Mouse (Mus musculus): ENCODE measurements at regions not wholly inside any gene's neighbourhood (a gene's known extent, or its start where the extent isn't known, plus 50 kb on each side); places are given as distances from the start of the nearest gene placed in this dataset.

DNA sequence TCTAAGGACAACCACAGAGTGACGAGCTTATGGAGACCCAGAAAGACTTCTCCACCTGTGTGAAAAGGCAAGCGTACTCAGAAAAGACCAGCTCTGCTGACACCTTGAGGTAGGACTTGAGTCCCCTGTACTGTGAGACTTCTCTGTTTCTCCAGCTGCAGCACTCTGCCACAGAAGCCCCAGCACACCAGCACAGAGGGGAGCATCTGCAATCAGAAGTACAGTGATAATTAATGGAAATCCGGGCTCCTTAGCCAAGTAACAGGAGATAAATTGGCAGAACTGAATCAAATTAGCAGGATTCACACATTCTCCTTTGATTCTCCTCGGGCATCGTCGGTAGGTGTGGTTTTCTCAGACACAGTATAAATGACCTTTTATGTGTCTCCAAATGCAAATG is 137.3 kb upstream of the Tmem72 start:
- Histone ChIP-seq H3K4me1 (peaks cover 6% of the 10 kb centered on the region; the same call in 1 of the 2 replicates), H3K9me3 (replicated peaks) (no peaks in the 10 kb centered on the region), H3K27ac (no peak overlapping the region), H3K27me3 (ENCODE audit: low read depth, poor library complexity, severe bottlenecking) (no peaks in the 10 kb centered on the region), H3K36me3 (no peaks in the 10 kb centered on the region), H3K4me3 (no peak overlapping the region)
- 69% methylated on average over 6 of the region's 6 CpGs for WGBS
- DNase-seq (ENCODE audit: low spot score) = no peak

DNA sequence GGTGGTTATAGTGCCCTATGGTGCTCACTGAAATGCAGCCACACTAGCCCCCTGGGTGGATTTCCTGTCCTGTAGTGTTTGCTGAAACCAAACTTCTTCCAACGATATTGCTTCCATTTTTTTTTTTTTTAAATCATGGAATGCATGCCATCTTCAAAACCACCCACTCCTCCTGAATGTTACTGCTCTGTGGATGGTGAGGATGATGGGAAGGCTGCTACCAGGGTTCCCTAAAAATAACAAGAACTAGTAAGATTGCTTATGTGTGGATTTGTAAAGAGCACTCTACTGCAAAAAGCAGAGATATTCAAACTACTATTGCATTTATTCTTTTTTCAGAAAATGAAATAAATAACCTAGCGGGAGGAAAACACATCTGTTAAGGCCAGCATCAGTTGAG is 139.4 kb upstream of the Tmem72 start:
- Histone ChIP-seq H3K27ac (no peak overlapping the region), H3K9me3 (replicated peaks) (no peaks in the 10 kb centered on the region), H3K4me3 (no peak overlapping the region), H3K4me1 (peaks cover 6% of the 10 kb centered on the region; the same call in 1 of the 2 replicates), H3K36me3 (no peaks in the 10 kb centered on the region), H3K27me3 (ENCODE audit: low read depth, poor library complexity, severe bottlenecking) (no peaks in the 10 kb centered on the region)
- no peak for DNase-seq (ENCODE audit: low spot score)
- WGBS = 90% methylated on average over 2 of the region's 2 CpGs

DNA sequence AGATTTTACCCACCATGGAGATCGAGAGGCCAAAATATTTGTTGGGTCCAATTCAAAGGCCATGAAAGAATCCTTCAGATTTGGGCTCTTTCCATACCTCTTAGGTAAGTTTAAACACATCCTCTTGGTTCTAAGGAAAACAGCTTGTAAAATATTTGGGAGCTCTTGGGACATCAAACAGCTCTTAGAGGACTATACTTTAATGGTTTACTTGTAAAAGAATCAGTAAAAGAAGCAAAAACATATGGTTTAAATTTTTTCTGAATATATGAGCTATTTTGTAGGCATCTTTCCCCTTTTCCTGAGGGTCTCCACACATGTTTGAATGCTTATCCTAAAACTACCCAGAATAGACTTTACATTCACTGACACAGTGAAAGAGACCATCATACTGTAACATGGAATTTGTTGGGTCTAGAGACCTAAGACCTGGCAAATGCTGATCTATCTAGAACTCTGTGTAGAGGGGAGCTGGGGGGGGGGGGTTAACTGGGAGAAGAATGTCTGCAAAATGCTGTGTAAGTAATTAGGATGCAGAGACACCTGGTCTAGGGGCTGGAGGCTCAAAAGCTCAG is 140.3 kb upstream of the Tmem72 start:
- WGBS = 91% methylated on average over 1 of the region's 1 CpGs
- no peak for DNase-seq (ENCODE audit: low spot score)
- H3K9me3 ChIP-seq (replicated peaks) = no peaks in the 10 kb centered on the region
- H3K27me3 ChIP-seq (ENCODE audit: low read depth, poor library complexity, severe bottlenecking) = no peaks in the 10 kb centered on the region
- H3K4me3 ChIP-seq = no peak overlapping the region
- peaks cover 6% of the 10 kb centered on the region; the same call in 1 of the 2 replicates for H3K4me1 ChIP-seq
- no peaks in the 10 kb centered on the region for H3K36me3 ChIP-seq
- H3K27ac ChIP-seq = no peak overlapping the region

DNA sequence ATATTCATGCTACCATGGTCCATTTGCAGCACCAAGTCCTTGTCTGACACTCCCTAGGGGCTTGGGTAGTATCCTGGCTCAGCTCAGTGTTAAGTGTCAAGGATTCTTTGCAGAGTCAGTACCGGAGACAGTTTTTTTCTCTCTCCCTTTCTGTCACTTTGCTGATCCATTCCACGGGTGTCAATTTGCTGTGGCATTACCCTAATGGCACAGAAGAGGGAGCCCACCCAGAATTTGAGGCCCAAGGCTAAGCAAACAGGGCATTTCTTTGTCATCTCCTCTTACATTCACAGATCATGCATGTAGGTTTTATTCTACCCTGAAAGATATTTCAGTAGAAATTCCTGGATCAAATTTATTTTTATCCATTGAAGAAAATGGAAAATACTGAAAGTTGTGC is 146.4 kb upstream of the Tmem72 start:
- Histone ChIP-seq H3K36me3 (no peaks in the 10 kb centered on the region), H3K4me1 (no peaks in the 10 kb centered on the region), H3K9me3 (replicated peaks) (no peaks in the 10 kb centered on the region), H3K27ac (no peak overlapping the region), H3K4me3 (no peak overlapping the region), H3K27me3 (ENCODE audit: low read depth, poor library complexity, severe bottlenecking) (no peaks in the 10 kb centered on the region)
- WGBS = 45% methylated on average over 2 of the region's 2 CpGs
- DNase-seq (ENCODE audit: low spot score) = no peak

DNA sequence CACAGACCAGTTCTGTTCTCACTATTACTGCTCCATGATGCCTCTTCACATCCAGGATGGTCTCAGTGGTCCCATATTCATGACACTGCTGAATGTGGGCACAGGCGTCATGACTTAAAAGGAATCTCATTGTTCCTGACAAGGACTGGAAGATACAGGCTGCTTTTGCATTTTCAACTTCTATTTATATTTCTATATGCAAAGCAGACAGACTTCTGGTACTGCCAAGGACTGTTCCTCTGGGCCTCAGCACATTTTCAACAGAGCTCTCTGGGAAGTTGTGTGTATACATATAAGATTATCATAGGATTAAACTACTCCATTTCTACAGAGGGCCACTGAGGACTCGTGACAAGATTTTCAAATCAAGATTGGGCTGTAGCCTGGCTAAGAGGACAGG is 146.9 kb upstream of the Tmem72 start:
- H3K9me3 ChIP-seq (replicated peaks) = no peaks in the 10 kb centered on the region
- DNase-seq (ENCODE audit: low spot score) = no peak
- 94% methylated on average over 2 of the region's 2 CpGs for whole genome bisulfite sequencing
- H3K27me3 ChIP-seq (ENCODE audit: low read depth, poor library complexity, severe bottlenecking) = no peaks in the 10 kb centered on the region
- no peak overlapping the region for H3K4me3 ChIP-seq
- no peaks in the 10 kb centered on the region for H3K4me1 ChIP-seq
- no peaks in the 10 kb centered on the region for H3K36me3 ChIP-seq
- no peak overlapping the region for H3K27ac ChIP-seq

DNA sequence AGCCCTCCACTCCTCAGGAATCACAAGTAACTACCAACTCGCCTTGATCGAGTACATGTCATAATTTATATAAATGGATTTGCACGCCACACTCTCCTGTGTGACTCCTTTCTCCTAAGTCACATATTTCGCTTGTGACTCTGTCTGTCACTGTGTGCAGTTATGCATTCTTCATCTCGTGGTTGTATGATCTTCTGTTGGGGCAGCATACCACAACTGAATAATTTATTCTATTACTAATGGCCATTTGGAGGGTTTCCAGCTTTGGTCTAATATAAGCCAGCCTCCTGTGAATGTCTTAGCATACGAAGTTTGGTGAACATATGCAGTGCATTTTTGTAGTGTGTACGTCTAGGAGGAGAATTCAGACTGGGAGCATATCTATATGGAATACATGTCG is 176.6 kb upstream of the Tmem72 start:
- no peak for DNase-seq (ENCODE audit: low spot score)
- no peak overlapping the region for H3K27ac ChIP-seq
- 90% methylated on average over 8 of the region's 8 CpGs for WGBS
- no peak overlapping the region for H3K4me3 ChIP-seq
- H3K27me3 ChIP-seq (ENCODE audit: low read depth, poor library complexity, severe bottlenecking) = no peaks in the 10 kb centered on the region
- H3K9me3 ChIP-seq (replicated peaks) = no peaks in the 10 kb centered on the region
- no peaks in the 10 kb centered on the region for H3K36me3 ChIP-seq
- peaks cover 5% of the 10 kb centered on the region for H3K4me1 ChIP-seq

DNA sequence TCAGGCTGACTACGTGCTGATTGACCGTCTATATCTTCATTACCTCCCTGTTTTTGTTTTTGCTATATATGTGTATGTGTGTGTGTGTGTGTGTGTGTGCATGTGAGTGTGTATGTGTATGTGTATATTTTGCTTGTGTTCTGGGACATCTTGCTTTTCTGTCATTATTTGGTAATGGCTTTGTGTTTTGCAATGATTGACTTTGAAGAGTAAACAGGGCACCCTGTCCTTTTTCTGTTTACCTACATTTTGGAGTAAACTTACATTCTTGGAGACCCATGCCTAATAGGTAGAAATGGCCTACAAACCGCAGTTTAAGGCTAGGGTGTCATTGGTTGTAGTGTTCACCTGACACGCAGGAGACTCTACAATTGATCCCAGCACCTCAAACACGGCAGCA is 177.5 kb upstream of the Tmem72 start:
- no peaks in the 10 kb centered on the region for H3K9me3 ChIP-seq (replicated peaks)
- WGBS = 93% methylated on average over 5 of the region's 5 CpGs

DNA sequence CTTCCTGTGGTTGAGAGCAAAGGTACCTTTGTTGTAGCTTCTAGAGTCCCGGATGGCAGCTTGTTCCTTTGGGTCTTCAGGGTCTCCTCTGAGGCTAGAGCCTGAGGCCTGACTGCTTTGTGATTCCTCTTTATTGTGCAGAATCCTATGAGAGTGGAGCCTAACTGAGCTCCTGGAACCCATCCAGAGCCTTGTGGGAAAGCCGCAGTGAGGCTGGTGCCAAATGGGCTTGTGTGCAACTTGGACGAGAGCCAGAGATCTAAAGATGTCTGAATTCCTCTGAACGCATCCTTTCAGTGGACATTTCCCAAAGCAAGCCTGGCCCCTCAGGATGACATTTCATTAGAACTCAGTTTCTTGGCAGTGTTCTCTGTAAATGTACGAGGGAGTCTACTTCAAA is 178.4 kb upstream of the Tmem72 start:
- no peak overlapping the region for H3K4me3 ChIP-seq
- no peaks in the 10 kb centered on the region for H3K27me3 ChIP-seq (ENCODE audit: low read depth, poor library complexity, severe bottlenecking)
- H3K36me3 ChIP-seq = no peaks in the 10 kb centered on the region
- H3K9me3 ChIP-seq (replicated peaks) = no peaks in the 10 kb centered on the region
- no peak for DNase-seq (ENCODE audit: low spot score)
- H3K4me1 ChIP-seq = peaks cover 5% of the 10 kb centered on the region
- WGBS = 89% methylated on average over 5 of the region's 5 CpGs
- no peak overlapping the region for H3K27ac ChIP-seq

More for the DNA sequence above, 177.5 kb upstream of the Tmem72 start:
- no peak for DNase-seq (ENCODE audit: low spot score)
- H3K36me3 ChIP-seq = no peaks in the 10 kb centered on the region
- no peak overlapping the region for H3K4me3 ChIP-seq
- H3K27me3 ChIP-seq (ENCODE audit: low read depth, poor library complexity, severe bottlenecking) = no peaks in the 10 kb centered on the region
- peaks cover 5% of the 10 kb centered on the region for H3K4me1 ChIP-seq
- H3K27ac ChIP-seq = no peak overlapping the region

DNA sequence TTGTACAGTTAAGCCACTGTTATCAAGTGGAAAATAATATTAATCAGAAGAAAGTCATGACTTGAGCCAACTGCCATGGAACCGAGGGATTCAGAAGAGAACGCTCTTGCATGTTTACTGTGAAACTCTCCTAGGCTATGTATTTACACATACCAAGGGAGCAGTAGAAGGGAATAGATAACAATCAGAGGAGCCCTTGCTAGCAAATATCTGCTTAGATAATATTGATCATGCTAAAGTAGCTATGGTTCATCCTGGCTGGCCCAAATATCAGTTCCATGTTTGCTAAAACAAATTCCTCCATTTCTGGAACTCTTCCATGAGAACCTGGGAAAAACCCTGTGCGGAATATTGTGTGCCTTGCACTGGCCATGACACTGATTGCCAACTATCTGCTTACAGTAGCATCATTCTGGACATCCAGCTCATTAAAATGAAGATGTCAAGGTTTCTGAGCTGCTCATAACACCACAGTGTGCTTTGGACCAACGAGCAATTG is 179.5 kb upstream of the Tmem72 start:
- 89% methylated on average over 4 of the region's 4 CpGs for WGBS
- H3K4me1 ChIP-seq = peaks cover 5% of the 10 kb centered on the region
- DNase-seq (ENCODE audit: low spot score) = no peak
- H3K36me3 ChIP-seq = no peaks in the 10 kb centered on the region
- no peaks in the 10 kb centered on the region for H3K9me3 ChIP-seq (replicated peaks)
- no peak overlapping the region for H3K27ac ChIP-seq
- no peak overlapping the region for H3K4me3 ChIP-seq
- H3K27me3 ChIP-seq (ENCODE audit: low read depth, poor library complexity, severe bottlenecking) = no peaks in the 10 kb centered on the region

DNA sequence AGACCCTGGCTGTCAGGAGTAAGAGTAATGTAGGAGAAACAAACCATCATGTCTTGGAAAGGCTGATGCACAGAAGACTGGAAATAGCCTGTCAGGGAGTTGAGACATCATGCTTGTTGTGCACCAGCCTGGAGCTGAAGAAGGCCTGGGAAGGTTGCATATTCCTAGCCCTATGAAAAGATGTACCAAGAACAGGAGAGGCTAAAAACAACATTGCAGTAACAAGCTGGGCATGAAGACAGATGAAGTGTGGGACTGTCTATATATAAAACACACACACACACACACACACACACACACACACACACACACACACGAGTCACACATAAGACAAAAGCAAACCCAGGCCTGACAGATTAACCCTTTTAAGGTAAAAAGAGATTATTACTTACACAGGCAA is 185.1 kb upstream of the Tmem72 start:
- 81% methylated on average over 1 of the region's 1 CpGs for WGBS
- DNase-seq (ENCODE audit: low spot score) = no peak

DNA sequence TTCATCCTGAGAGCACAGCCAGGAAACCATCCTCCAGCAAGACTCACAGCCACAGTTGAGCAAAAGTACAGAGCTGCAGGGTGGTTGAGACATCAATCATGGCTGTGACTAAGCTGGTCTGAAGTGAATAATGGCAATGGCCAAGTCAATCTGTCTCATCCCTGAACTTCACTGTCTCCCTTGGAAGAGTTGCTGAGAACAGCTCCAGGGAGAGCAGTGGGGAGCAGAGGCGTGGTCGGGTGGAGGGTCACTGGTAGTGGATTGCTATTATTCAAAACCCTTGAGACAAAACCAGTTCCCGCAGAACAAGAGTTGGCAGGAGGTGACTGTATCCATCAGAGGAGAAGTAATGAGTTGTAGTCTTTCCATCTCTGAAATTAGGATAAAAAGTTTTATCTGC is 185.7 kb upstream of the Tmem72 start:
- H3K9me3 ChIP-seq (replicated peaks) = no peaks in the 10 kb centered on the region
- 83% methylated on average over 3 of the region's 3 CpGs for WGBS
- no peak for DNase-seq (ENCODE audit: low spot score)
- no peak overlapping the region for H3K27ac ChIP-seq
- no peaks in the 10 kb centered on the region for H3K36me3 ChIP-seq
- no peaks in the 10 kb centered on the region for H3K27me3 ChIP-seq (ENCODE audit: low read depth, poor library complexity, severe bottlenecking)
- no peak overlapping the region for H3K4me3 ChIP-seq
- no peaks in the 10 kb centered on the region for H3K4me1 ChIP-seq

More for the DNA sequence above, 185.1 kb upstream of the Tmem72 start:
- Histone ChIP-seq H3K4me3 (no peak overlapping the region), H3K27ac (no peak overlapping the region), H3K4me1 (no peaks in the 10 kb centered on the region), H3K27me3 (ENCODE audit: low read depth, poor library complexity, severe bottlenecking) (no peaks in the 10 kb centered on the region), H3K36me3 (no peaks in the 10 kb centered on the region), H3K9me3 (replicated peaks) (no peaks in the 10 kb centered on the region)

DNA sequence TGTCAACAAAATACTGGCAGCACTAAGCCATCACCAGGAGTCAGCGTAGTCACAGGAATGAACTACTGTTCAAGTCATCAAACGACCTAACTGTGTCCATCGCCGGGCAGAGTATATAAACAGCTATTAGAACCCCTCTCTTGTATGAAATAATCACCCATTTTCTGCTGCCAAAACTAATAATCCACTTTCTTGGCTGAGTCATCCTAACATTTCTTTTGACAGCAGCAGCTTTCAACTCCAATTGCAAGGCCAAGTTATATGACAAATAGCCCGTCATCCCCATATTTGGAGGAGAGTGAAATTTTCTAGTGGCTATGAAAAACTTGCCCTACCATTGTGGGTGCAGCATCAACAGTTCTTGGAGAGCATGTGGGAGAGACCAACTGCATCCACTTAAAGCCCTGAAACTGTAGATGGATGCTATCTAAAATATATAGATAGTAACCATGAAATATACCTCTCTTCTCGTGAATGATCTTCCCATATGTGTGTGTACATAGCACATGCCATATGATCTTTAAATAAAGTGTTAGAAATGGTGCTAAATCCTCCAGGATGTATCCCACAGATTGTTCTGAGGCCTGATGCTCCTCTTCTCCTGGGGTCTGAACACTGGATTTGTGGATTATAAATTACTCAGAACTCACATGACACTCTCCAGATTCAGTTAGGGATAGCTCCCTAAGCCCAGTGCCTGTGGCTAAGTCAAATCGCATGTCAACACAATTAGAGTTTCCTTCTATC is 189.9 kb upstream of the Tmem72 start:
- no peaks in the 10 kb centered on the region for H3K27me3 ChIP-seq (ENCODE audit: low read depth, poor library complexity, severe bottlenecking)
- DNase-seq (ENCODE audit: low spot score) = no peak
- H3K4me3 ChIP-seq = no peak overlapping the region
- no peaks in the 10 kb centered on the region for H3K36me3 ChIP-seq
- no peaks in the 10 kb centered on the region for H3K9me3 ChIP-seq (replicated peaks)
- WGBS = 90% methylated on average over 7 of the region's 7 CpGs
- no peak overlapping the region for H3K27ac ChIP-seq
- H3K4me1 ChIP-seq = no peaks in the 10 kb centered on the region

DNA sequence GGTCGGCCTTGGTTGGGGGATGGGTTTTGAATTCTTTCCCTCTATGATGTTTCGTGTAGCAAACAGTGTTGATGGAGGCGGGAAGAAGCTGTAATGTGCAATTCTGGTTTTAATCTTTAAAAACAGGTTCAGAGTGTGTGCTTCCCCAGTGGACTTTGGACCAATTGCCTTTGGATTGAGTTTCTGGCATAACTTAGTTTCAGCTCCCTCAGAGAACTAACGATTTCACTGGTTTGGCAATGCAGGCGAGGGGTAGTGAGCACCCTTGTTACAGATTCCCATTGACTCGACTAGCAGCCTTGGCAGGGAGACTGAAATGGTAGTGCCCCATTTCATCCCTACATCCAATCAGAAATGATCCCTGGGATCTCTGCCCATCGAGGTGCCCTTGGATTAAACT is 193.9 kb upstream of the Tmem72 start:
- no peaks in the 10 kb centered on the region for H3K4me1 ChIP-seq
- no peak for DNase-seq (ENCODE audit: low spot score)
- WGBS = 90% methylated on average over 7 of the region's 7 CpGs
- no peak overlapping the region for H3K27ac ChIP-seq
- H3K4me3 ChIP-seq = no peak overlapping the region
- H3K27me3 ChIP-seq (ENCODE audit: low read depth, poor library complexity, severe bottlenecking) = no peaks in the 10 kb centered on the region
- no peaks in the 10 kb centered on the region for H3K36me3 ChIP-seq
- H3K9me3 ChIP-seq (replicated peaks) = no peaks in the 10 kb centered on the region
